Mouse (Mus musculus) urinary bladder, postnatal 36 days (tissue): ENCODE data around the gene Xlr3b.
"Not testable (repeated sequence)": the region's sequence is repeated elsewhere in the genome, so short reads cannot be mapped to it uniquely, and the experiment has no call there.

Source experiments
- DNase-seq, 2 experiments: peaks; one replicate each; pipeline ENCODE4 v3.0.0; 2022; ENCODE audit warnings: low spot score in 2 of 2, mixed read lengths in 1 of 2

Xlr3b gene

GRCm38 (mm10) chrX:73191934-73192333, at the start of gene Xlr3b:
TSS of gene Xlr3b (plus strand) at chrX:73192207.
- DNase-seq = not testable (repeated sequence)

- not testable (repeated sequence) for DNase-seq
These were observed 48.8 kb upstream of the Xlr3b start for GRCm38 (mm10) chrX:73143218-73143618.

GRCm38 (mm10) chrX:73148496-73148895, 43.5 kb upstream of the Xlr3b start, which contains the start of gene Xlr5b:
TSS of gene Xlr5b (plus strand) at chrX:73148796.
- not testable (repeated sequence) for DNase-seq

- not testable (repeated sequence) for DNase-seq
These were observed 42.7 kb upstream of the Xlr3b start, which contains the start of gene DXBay18 for GRCm38 (mm10) chrX:73149350-73149749. TSS of gene DXBay18 (minus strand) at chrX:73149450.

- DNase-seq = not testable (repeated sequence)
These were observed 15.1 kb upstream of the Xlr3b start, which contains the start of gene Spin2d for GRCm38 (mm10) chrX:73176889-73177288. TSS of gene Spin2d (minus strand) at chrX:73176989.

- not testable (repeated sequence) for DNase-seq
These were observed 22.0 kb downstream of the Xlr3b start, which contains the start of gene Xlr4b for GRCm38 (mm10) chrX:73213819-73214564. TSS of gene Xlr4b (plus strand) at chrX:73214333.

- DNase-seq = no peak
These were observed 33.4 kb downstream of the Xlr3b start for GRCm38 (mm10) chrX:73225365-73225764.

- peak; percentile 64 to 72 for DNase-seq
These were observed 36.1 kb downstream of the Xlr3b start, which contains the start of gene F8a for GRCm38 (mm10) chrX:73227914-73228605. TSS of gene F8a (plus strand) at chrX:73228291.

- DNase-seq = peak; percentile 26 to 49
These were observed 36.7 kb downstream of the Xlr3b start for GRCm38 (mm10) chrX:73228606-73229214.

- no peak for DNase-seq
These were observed 37.3 kb downstream of the Xlr3b start for GRCm38 (mm10) chrX:73229288-73229687.

- DNase-seq = not testable (repeated sequence)
These were observed 50.9 kb downstream of the Xlr3b start, which contains the start of gene Xlr4c for GRCm38 (mm10) chrX:73242821-73243325. TSS of gene Xlr4c (minus strand) at chrX:73243130.
